Mouse (Mus musculus): ENCODE data around the gene Bysl.

- no peak for TF ChIP-seq POLR2A (IDR thresholded peaks at IDR 0.05; ENCODE audit: borderline replicate concordance, control insufficient read depth, low read depth, low read length)
- TF ChIP-seq CTCF (IDR thresholded peaks at IDR 0.05; ENCODE audit: control insufficient read depth, insufficient read depth, low read length), result no peak
These were observed 18.7 kb upstream of the Bysl start for GRCm38 (mm10) chr17:47629717-47630677.

Measured in bone marrow, adult 2 months (tissue).